Mouse (Mus musculus) spleen, adult 2 months (tissue): Measurements from ENCODE around the gene Tac2. TPM values are rescaled to one million over a fixed set of nuclear protein-coding genes. Genes with fewer than 3 reads are reported as not detected.

Source experiments
- DNase-seq, 2 experiments: peaks; one replicate each; pipeline versions ENCODE4 v3.0.0 to v3.0.0-alpha.2; 2012 to 2021; ENCODE audit warnings: low spot score in 2 of 2, low read depth in 1 of 2
- H3K27ac ChIP-seq: fragments of 200-500 bp; 2 replicates; pipeline ENCODE4 v1.5.1; 2012; ENCODE audit warnings: low read length, inconsistent platforms; ENCODE audit not compliant: insufficient read depth
- H3K27me3 ChIP-seq: fragments of 200-500 bp; 2 replicates; pipeline ENCODE4 v1.6.1; 2012; ENCODE audit warnings: mild to moderate bottlenecking, moderate library complexity, low read length, inconsistent platforms; ENCODE audit not compliant: control insufficient read depth, insufficient read depth
- H3K36me3 ChIP-seq: fragments of 200-500 bp; 2 replicates; pipeline ENCODE4 v1.6.1; 2012; ENCODE audit warnings: mild to moderate bottlenecking, low read length, inconsistent platforms; ENCODE audit not compliant: control insufficient read depth, insufficient read depth
- H3K4me1 ChIP-seq: fragments of 200-500 bp; 2 replicates; pipeline ENCODE4 v1.6.1; 2011; ENCODE audit warnings: inconsistent platforms; ENCODE audit not compliant: control insufficient read depth, insufficient read depth, insufficient read length
- H3K4me3 ChIP-seq: fragments of 200-500 bp; 2 replicates; pipeline ENCODE4 v1.5.1; 2011; ENCODE audit warnings: mild to moderate bottlenecking, inconsistent platforms; ENCODE audit not compliant: insufficient read depth, insufficient read length; ENCODE audit errors: extremely low read depth
- CTCF ChIP-seq: fragments of 200-500 bp; IDR thresholded peaks from 2 replicates; pipeline ENCODE4 v1.5.1; 2011; ENCODE audit warnings: mild to moderate bottlenecking, inconsistent platforms; ENCODE audit not compliant: insufficient read depth, insufficient read length, insufficient replicate concordance; ENCODE audit errors: extremely low read depth
- POLR2A ChIP-seq: fragments of 200-500 bp; IDR thresholded peaks from 2 replicates; pipeline ENCODE4 v1.6.1; 2011; ENCODE audit warnings: low read depth, low read length, inconsistent platforms
- WGBS: fragments of 180-500 bp; shearing (Covaris S2); methylation state at CpG from one replicate; pipeline ENCODE4 v1.1.7; 2018; 5-methylcytosine and 5-hydroxymethylcytosine counted together
- polyA plus RNA-seq: library from polyadenylated mRNA; depleted of rRNA; stranded (reverse); fragments of >200 nt; gene quantifications from 2 replicates; pipeline ENCODE4 v1.2.3, GENCODE M21; 2012

The Tac2 gene
- polyA plus RNA-seq, 1 experiment = 1.9 TPM

DNA sequence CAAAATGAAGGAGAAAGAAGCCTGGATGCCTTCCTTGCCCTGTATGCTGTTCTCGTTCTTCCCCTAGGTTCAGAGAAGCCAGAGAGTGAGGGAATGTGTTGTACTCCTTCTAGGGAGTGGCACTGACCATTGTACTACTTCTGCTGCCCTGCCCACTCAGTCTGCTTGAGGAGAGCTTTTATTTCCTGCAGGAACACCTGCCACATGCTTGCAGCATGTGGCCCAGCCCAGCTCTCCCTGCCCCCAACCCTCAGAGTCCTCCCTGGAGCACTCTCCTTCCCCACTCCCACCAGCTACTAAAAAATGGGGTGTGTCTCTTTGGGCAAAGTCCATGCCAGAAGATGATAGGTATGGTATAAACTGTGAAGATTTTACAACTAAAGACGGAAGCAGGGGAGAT is 20.0 kb upstream of the Tac2 start:
- TF ChIP-seq POLR2A = no peak
- TF ChIP-seq CTCF = no peak
- Histone ChIP-seq H3K36me3 (no peaks in the 10 kb centered on the region; the same call in 1 of the 2 replicates), H3K27ac (no peak overlapping the region), H3K4me3 (no peak overlapping the region), H3K27me3 (no peaks in the 10 kb centered on the region), H3K4me1 (no peaks in the 10 kb centered on the region)
- DNase-seq = no peak
- 67% methylated on average over 2 of the region's 2 CpGs for WGBS

DNA sequence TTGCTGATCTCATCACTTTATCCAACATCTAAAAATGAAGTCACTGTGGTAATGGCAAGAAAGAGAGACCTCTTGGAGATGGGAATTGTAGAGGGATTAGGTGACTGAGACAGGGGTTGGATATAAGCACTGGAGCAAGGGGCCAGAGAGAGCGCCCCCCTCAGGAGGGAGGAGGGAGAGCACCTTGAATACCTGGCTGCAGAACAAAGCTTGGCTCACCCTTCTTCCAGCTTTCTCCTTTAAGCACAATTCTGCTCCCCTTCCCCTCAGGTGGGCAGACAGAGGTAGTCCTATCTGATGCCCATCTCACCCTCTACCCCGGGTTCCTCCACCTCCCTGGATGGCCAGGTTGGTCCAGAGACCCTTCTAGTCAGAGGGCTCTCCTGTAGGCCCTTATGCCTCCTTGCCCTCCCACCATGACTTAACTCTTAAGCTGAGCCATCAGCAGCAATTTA is 19.5 kb upstream of the Tac2 start, which contains the start of gene Myo1a:
Gene Myo1a, plus strand, starts transcription at position 405 of the 455 bp plus-strand sequence.
- no peak for DNase-seq
- WGBS = 76% methylated on average over 2 of the region's 2 CpGs
- H3K27me3 ChIP-seq = no peaks in the 10 kb centered on the region
- no peaks in the 10 kb centered on the region for H3K36me3 ChIP-seq
- H3K27ac ChIP-seq = no peak within 1 kb of the TSS
- H3K4me3 ChIP-seq = no peak within 1 kb of the TSS
- no peaks in the 10 kb centered on the region for H3K4me1 ChIP-seq
- TF ChIP-seq CTCF (no peak), POLR2A (no peak)

DNA sequence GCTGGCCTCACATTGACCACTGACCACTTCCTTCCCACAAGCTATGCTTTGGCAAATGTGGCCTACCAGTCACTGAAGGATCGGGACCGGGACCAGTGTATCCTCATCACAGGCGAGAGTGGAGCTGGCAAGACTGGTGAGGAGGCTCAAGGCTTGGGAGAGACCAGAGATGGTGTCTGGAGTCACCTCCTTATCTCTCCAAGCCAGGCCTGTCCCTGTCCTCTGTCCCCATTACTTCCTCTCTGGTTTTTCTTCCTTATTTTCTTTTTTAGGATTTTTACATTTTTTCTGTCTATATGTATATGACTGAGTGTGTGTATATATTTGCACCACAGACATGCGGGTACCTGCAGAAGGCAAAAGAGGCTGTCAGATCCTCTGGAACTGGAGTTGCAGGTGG is 18.5 kb upstream of the Tac2 start:
- WGBS = 77% methylated on average over 4 of the region's 4 CpGs
- no peak for TF ChIP-seq POLR2A
- TF ChIP-seq CTCF = no peak
- Histone ChIP-seq H3K27ac (no peak overlapping the region), H3K36me3 (no peaks in the 10 kb centered on the region), H3K4me1 (no peaks in the 10 kb centered on the region), H3K4me3 (no peak overlapping the region), H3K27me3 (no peaks in the 10 kb centered on the region)
- DNase-seq = no peak

DNA sequence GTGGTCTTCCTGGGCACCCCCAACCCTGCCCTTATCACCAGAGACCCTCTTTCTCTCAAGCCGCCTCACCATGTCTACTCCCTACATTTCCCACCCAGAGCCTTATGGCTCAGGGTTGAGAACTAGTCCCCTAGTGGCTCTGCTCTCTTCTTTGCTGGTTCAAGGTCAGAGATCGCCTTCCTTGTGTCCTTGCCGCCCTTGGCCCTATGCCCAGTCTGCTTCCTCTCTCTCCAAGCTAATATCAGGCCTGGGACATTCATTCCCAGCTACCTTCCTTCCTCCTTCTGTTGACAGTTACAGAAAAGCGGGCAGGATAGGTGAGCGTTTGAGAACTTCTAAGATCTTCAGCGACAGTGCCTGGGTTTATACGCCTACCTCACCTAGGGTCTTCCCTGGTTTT is 16.6 kb upstream of the Tac2 start:
- DNase-seq = no peak
- H3K4me1 ChIP-seq = no peaks in the 10 kb centered on the region
- no peaks in the 10 kb centered on the region for H3K36me3 ChIP-seq
- TF ChIP-seq CTCF = no peak
- 88% methylated on average over 7 of the region's 7 CpGs for WGBS
- H3K27ac ChIP-seq = no peak overlapping the region
- H3K27me3 ChIP-seq = no peaks in the 10 kb centered on the region
- H3K4me3 ChIP-seq = no peak overlapping the region

DNA sequence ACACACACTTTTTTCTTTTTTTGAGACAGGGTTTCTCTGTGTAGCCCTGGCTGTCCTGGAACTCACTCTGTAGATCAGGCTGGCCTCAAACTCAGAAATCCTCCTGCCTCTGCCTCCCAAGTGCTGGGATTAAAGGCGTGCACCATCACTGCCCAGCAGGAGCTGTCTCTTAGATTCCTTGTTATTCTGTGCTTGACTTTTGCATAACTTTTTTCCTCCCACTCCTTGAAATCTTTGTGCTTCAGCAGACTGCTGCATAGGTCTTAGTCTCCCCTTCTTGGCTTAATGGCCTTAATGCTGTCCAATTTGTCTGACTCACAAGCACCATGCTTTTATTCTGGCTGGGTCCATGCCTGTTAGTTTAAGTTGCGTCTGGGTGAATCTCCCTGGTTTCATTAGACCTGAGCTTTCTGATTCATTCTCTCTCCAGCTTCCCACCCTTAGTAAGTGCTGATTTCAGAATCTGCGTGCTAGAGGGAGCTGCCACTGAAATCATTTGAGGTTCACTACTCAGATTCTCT is 15.4 kb upstream of the Tac2 start:
- no peak for TF ChIP-seq CTCF
- TF ChIP-seq POLR2A = no peak
- Histone ChIP-seq H3K27me3 (no peaks in the 10 kb centered on the region), H3K4me1 (no peaks in the 10 kb centered on the region), H3K27ac (no peak overlapping the region), H3K4me3 (no peak overlapping the region), H3K36me3 (no peaks in the 10 kb centered on the region)
- DNase-seq = no peak
- WGBS = 83% methylated on average over 3 of the region's 3 CpGs

DNA sequence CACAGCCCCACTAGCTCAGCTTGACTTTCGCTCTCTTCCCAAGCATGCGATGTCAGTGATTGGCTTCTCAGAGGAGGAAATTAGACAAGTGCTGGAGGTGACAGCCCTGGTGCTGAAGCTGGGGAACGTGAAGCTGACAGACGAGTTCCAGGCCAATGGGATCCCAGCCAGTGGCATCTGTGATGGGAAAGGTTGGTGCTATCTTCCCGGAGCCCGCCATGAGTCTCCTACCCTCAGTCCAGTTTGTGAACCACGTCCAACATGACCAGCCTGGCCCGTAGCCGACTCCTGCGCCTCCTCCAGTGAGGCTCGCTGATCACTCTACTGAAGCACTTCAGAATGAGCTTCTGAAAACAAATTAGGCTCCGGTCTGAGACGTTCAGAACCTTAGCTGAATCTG is 13.9 kb upstream of the Tac2 start:
- WGBS = 85% methylated on average over 13 of the region's 13 CpGs
- Histone ChIP-seq H3K27me3 (no peaks in the 10 kb centered on the region), H3K4me1 (no peaks in the 10 kb centered on the region), H3K27ac (no peak overlapping the region), H3K36me3 (no peaks in the 10 kb centered on the region), H3K4me3 (no peak overlapping the region)
- TF ChIP-seq POLR2A = no peak
- no peak for TF ChIP-seq CTCF
- DNase-seq = no peak

DNA sequence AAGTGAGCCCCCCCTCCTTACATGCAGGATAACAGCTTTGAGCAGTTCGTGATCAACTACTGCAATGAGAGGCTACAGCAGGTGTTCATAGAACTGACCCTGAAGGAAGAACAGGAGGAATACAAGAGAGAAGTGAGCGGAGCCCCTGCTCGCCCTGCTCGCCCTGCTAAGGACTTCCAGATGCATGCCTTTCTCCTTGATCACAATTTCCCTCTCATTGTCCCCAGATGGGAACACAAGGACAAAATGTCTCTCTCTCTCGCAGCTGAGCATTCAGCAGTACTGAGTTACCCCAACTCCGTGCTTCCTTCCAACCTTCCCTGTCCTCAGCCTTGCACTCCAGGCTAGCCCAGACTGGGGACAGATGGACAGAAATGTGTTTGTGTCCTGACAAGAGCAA is 11.5 kb upstream of the Tac2 start:
- WGBS = 87% methylated on average over 6 of the region's 6 CpGs
- Histone ChIP-seq H3K27me3 (no peaks in the 10 kb centered on the region), H3K27ac (no peak overlapping the region), H3K4me1 (no peaks in the 10 kb centered on the region), H3K36me3 (no peaks in the 10 kb centered on the region), H3K4me3 (no peak overlapping the region)
- no peak for TF ChIP-seq POLR2A
- TF ChIP-seq CTCF = no peak
- DNase-seq = no peak
